Mouse (Mus musculus) thymus, postnatal 10 days (tissue): Measurements from ENCODE around the gene Lrch1.
A peak's percentile ranks its signal among the peaks of the same experiment; 100 is the strongest.

ENCODE experiments used
- DNase-seq, 2 experiments: peaks; one replicate each; pipeline ENCODE4 v3.0.0; 2021; ENCODE audit warnings: low spot score in 2 of 2

Gene Lrch1

DNA sequence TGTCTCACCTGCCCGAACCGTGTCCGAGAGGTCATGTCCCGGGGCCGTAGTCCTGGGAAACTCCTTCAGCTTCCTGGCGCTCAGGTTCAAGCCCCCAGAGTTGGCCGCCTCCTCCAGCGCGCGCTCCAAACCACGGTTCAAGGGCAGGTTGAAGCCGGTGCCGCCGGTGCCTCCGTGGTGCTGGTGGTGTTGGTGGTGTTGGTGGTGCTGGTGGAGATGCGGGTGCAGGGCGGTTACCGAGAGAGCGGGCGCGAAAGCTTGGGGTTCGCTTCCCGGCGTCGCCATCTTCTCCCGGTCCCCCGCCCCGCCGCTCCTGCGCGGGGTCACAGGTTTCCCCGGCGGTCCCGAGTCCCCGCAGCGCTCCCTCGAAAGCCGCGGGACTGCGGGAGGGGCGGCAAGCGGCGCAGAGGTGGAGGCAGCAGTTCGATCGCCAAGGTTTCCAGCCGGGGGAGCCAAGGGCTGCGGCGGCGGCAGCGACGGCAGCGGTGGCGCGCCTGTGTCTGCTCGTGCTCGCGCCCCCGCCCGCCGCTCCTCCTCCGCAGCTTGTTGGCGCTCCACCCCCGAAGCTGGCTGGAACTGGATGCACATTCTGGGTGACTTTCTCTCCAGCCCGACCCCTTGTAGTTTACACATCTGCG is at the start of gene Lrch1:
TSS of gene Lrch1 (minus strand) at position 501 of the 638 bp plus-strand sequence.
- peak; percentile 83 to 85 for DNase-seq

DNA sequence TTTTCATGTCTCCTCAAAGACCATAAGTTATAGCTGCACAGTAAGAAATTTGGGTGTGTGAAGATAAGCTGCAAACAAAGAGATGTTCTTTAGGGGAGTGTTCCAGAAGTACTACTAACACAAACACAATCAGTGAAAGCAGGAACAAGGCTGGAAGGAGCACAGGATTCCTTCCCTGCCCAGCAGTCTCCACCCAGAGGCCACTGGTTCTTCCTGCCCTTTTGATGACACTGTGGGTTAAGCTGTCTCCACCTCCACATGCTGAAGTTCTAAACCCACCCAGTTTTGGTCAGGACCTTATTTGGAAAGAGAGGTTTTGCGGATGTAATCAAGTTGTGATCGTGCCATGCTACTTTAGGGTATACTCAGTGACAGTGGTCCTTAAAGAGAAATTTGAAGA is 49.4 kb upstream of the Lrch1 start:
- DNase-seq: no peak

GRCm38 (mm10) chr14:74996556-74996955 is 48.9 kb upstream of the Lrch1 start:
- no peak for DNase-seq

DNA sequence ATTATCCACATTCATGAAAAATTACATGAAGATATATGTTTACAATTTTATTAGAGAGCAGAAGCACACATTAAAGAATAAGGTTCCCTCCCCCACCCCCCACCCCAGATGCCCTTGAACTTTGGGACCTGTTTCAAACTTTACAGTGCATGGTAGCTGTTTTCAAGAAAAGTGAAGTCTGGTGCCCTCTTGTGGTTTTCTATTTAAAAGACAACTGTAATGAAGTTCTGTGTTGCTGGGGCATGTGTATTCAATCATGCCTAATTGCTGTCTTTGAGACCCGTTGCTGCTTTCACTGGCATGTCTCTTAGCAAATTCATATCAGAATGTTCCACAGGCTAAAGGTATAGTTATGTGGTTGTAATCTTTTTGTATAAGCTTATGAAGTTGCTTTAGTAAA is 42.8 kb upstream of the Lrch1 start:
- peak in 1 of 2 experiments; percentile 65 for DNase-seq

- DNase-seq: no peak
Observed at GRCm38 (mm10) chr14:74989909-74990308, 42.2 kb upstream of the Lrch1 start.

- no peak for DNase-seq
Observed at GRCm38 (mm10) chr14:74989322-74989721, 41.6 kb upstream of the Lrch1 start.

GRCm38 (mm10) chr14:74986527-74986926 is 38.9 kb upstream of the Lrch1 start:
- no peak for DNase-seq

- no peak for DNase-seq
Observed at GRCm38 (mm10) chr14:74985658-74986057, 38.0 kb upstream of the Lrch1 start.

DNA sequence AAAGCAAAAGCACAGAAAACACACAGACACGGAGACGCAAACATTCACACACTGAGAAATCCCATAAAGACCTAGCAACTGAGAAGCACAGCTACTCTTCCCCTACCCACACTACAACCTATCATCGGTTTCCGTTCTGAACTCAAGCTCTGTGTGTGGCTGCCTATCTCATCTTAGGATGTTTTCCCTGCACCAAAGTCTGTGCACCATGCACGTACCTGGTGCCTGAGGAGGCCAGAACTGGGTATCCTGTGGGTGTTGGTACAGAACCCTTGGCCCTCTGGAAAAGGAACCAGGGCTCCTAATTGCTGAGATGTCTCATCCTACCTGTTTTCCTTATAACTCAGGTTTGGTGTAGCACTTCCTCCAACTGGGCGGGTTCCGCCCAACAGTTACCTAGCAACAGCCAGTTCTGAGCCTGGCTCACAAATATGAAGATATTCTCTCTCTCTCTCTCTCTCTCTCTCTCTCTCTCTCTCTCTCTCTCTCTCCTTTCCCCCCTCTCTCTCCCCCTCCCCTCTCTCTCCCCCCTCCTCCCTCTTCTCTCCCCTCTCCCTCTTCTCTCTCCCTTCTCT is 37.2 kb upstream of the Lrch1 start:
- DNase-seq: peak in 1 of 2 experiments; percentile 3

- no peak for DNase-seq
Observed at GRCm38 (mm10) chr14:74983079-74983478, 35.4 kb upstream of the Lrch1 start.

DNA sequence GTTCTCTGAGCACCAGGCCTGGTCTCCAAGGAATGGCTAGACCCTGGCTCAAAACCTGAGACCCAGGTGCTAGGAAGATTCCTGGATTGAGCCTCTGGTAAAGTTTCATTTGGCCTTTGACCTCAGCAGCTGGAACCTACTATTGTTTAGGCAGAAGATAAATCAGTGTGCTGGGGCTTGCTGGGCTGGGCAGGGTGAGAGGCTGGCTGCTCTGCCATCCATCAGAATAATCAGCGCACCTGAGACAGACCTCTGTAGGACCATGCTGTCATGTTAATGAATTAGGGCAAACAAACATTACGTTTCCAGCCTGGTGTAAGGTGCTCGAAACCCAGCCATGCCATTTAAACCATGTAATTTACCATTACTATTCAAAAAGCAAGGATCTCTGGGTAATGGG is 33.3 kb upstream of the Lrch1 start:
- DNase-seq: no peak

- DNase-seq: no peak
Observed at GRCm38 (mm10) chr14:74976972-74977371, 29.3 kb upstream of the Lrch1 start.

GRCm38 (mm10) chr14:74974136-74974651 is 26.5 kb upstream of the Lrch1 start:
- no peak for DNase-seq

DNA sequence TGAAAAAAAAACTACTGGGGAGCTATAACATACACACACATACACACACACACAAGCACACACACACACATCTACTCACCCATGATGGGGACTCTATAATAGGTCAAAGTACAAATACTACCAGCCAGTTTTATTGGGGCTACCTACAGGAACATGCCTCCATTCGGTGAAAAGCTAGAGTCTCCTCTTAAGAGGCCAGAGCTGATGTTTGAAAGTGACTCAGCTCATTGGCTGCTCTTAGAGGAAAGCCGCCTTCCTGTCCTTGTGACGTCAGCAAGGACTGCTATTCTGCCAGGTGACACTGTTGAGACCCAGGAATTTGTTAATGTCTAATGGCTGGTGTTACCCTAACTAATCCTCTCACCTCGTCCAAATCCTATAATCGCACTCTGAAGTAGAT is 25.0 kb upstream of the Lrch1 start:
- no peak for DNase-seq

GRCm38 (mm10) chr14:74972216-74972615 is 24.5 kb upstream of the Lrch1 start:
- no peak for DNase-seq

DNA sequence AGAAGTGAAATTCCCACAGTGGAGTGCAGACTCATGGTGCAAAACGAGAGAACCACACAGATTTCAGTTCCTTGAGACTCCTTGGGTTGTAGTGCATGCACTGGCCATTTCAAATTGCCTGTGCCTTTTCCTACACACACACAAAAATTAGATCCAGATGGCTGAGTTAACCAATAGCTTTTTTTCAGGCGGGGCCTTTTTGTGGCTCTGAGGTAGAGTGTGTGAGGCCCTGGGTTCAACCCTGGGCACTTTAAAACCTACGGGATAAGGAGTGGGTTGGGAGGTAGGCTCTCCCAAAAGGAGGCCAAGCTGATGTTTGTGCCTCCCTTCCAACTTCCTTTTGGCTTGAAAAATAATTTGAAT is 15.7 kb upstream of the Lrch1 start:
- no peak for DNase-seq

DNA sequence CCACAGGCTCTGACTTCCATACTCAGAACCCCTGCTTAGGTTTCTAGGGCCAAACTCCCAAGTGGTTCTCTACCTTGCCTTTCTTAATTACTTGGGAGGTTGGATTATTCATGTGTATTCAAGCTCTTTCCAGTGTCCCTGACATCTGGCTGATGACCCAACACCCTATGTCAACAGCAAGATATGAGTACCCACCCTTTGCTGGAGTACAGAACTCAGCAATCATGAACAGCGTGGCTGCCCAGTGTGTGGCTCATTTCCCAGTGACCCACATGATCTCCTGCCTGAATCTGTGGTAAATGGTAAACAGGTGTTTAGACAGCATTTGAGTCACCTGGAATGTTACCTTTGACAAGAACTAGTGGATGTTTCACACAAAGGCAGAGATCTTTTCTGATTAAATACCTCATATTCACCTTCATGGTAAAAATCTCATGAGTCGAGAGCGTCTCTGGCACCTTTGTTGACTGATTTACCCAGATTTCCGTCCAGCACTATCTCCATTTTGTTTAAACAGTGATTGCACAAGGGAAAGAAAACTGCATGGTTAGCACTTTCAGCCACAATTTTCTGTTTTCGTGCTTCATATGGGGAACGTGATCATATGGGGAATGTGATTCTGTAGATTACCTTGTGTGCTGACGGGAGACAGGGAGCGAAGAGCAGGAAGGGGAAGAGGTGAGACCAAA is 15.2 kb upstream of the Lrch1 start:
- DNase-seq: no peak

DNA sequence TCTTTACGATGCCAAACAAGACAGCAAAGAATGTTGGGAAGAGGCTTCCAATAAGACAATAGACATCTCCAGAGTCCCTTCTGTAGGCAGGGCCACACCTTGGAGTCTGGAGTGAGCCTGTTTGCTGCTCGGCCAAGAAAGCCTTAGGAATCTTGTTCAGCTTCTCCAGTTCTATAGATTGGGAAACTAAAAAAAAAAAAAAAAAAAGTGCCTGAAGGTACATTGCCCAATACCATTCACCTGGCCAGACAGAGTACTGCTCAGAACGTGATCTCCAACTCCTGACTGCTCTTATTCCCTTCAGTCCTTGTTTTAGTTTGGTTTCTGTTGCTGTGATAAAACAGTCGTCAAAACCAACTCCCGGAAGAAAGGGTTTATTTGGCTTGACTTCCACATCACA is 12.9 kb upstream of the Lrch1 start:
- no peak for DNase-seq

DNA sequence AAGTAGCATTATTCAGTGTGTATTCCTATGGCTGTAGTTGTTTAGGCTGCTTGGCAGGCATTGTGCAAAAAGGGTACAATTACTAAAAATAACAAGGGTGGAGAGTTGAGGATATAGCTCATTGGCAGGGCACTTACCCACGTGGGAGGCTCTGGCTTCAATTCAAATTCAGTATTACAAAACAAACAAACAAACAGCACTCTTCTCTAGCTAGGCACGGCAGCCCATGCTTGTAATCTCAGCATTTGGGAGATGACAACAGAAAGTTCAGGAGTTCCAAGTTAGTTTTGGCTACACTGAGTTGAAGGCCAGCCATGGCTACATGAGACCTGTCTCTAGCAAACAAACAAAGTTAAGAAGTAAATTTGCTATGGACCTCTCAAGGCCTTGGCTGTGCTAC is 9.0 kb upstream of the Lrch1 start:
- no peak for DNase-seq

GRCm38 (mm10) chr14:74956234-74956633 is 8.6 kb upstream of the Lrch1 start:
- DNase-seq: no peak

DNA sequence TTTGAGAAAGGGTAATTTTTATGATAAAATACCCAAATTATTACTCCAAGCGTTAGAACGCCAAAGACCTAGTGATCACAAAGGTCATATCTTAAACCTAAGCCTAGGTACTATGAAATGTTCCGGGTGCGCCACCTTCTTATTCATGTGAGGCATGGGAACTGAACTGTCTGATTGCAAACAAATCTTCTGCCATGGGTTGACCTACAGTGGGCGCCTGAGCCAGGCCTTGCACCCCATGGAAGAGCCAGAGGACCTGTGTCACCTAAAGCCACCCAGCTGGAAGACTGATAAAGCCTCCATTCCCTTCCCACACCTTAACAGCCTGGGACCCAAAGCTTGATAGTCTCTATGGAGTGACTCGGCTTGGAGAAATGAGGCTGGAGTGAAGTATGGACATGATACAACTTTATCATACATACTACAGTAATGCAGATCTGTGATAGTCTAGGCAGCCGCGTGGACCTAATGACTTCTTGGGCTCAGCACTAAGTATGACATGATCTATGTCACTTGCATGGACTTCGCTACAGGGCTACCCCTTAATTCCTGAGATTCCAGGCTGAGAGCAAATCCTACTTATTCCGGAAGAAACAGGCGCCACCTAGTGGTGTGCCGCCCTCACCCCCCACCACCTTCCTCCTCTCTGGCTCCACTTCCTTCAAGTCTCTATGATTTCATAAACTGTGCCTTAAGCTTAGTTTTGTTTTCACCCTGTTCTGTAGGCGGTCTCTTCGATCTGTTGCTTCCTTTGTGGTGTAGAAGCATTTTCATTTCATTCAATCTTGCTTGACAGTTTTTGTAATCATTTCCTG is 957 bp upstream of the Lrch1 start:
- peak; percentile 38 to 68 for DNase-seq

GRCm38 (mm10) chr14:74948014-74948396 is 329 bp upstream of the Lrch1 start:
- no peak for DNase-seq
